Comparison of ENCODE assay signal across 24 mouse cellular contexts in the genomic region with DNA sequence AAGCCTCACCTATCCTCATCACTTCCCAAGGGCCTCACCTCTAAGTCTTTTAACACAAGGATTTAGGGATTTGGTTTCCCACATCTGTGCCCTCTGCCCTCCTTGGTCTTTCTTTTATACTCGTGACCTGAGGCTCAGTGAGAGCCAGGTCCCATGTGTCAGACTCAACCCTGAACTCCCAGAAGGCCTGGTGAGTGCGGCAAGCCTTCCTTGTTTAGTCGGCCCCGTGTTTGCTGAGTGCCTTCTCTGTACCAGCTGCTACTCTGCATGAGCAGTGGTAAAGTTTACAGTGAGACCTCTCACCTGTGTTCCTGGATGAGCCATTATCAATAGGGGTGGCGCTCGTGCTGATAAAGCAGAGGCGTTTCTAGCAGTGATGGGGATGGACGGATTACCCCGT.
"Had no signal": no experiment of that assay in that cellular context is flagged by ENCODE, and none has a peak within 500 bp of the region (broad histone marks: within the 10 kb centered on the region; RNA-seq: fewer than 3 reads in every experiment).

No protein-coding gene starts in this region.

- H3K4me3 ChIP-seq: limb, embryonic 10.5 days; limb, embryonic 13.5 days; liver, embryonic 12.5 days; liver, embryonic 15.5 days; lung, embryonic 15.5 days; megakaryocyte, embryonic 14.5 days; midbrain, embryonic 10.5 days; neural tube, embryonic 12.5 days; neural tube, embryonic 15.5 days had no signal

- H3K27me3 ChIP-seq: liver, embryonic 12.5 days; liver, embryonic 15.5 days; lung, embryonic 15.5 days; megakaryocyte, embryonic 14.5 days; neural tube, embryonic 12.5 days; neural tube, embryonic 15.5 days had no signal

- H3K36me3 ChIP-seq: limb, embryonic 10.5 days; limb, embryonic 13.5 days; liver, embryonic 12.5 days; liver, embryonic 15.5 days; lung, embryonic 15.5 days; midbrain, embryonic 10.5 days; neural tube, embryonic 12.5 days; neural tube, embryonic 15.5 days had no signal

- H3K27ac ChIP-seq: limb, embryonic 10.5 days; limb, embryonic 13.5 days; liver, embryonic 12.5 days; liver, embryonic 15.5 days; lung, embryonic 15.5 days; midbrain, embryonic 10.5 days; neural tube, embryonic 12.5 days; neural tube, embryonic 15.5 days had no signal

- ATAC-seq: liver, embryonic 12.5 days had no signal

- DNase-seq: kidney, adult 9 months; kidney, postnatal 14 days; kidney, postnatal 4 days; liver; lung, adult 18-20 months; lung, postnatal 10 days; lung, postnatal 36 days; midbrain, embryonic 14.5 days; right cerebral cortex, adult 18-20 months; right cerebral cortex, postnatal 14 days; right cerebral cortex, postnatal 4 days; spleen, adult 18-20 months; thymus, adult 2 months; thymus, postnatal 14 days; thymus, postnatal 4 days had no signal

- H3K9me3 ChIP-seq: limb, embryonic 10.5 days; limb, embryonic 13.5 days; liver, embryonic 12.5 days; liver, embryonic 15.5 days; lung, embryonic 15.5 days; midbrain, embryonic 10.5 days; neural tube, embryonic 12.5 days; neural tube, embryonic 15.5 days had no signal

- H3K4me2 ChIP-seq: limb, embryonic 13.5 days; liver, embryonic 12.5 days; liver, embryonic 15.5 days; lung, embryonic 15.5 days; neural tube, embryonic 12.5 days; neural tube, embryonic 15.5 days had no signal

- H3K9ac ChIP-seq: limb, embryonic 13.5 days; liver, embryonic 12.5 days; liver, embryonic 15.5 days; lung, embryonic 15.5 days; neural tube, embryonic 12.5 days; neural tube, embryonic 15.5 days had no signal
